Mouse (Mus musculus): ENCODE measurements around the gene Aplp2. TPM values are rescaled to one million over a fixed set of nuclear protein-coding genes. Genes with fewer than 3 reads are reported as not detected.

Aplp2 gene
- polyA plus RNA-seq, 1 experiment from 2014 or later = 412 TPM

GRCm38 (mm10) chr9:31117088-31117487 is 94.5 kb downstream of the Aplp2 start:
- H3K9ac ChIP-seq = no peak overlapping the region
- no peaks in the 10 kb centered on the region for H3K4me1 ChIP-seq (replicated peaks)
- no peaks in the 10 kb centered on the region for H3K27me3 ChIP-seq
- H3K4me3 ChIP-seq = no peak overlapping the region
- no peak overlapping the region for H3K27ac ChIP-seq (replicated peaks)
- no peak for ATAC-seq (ENCODE audit: low FRiP score, low read depth)
- H3K36me3 ChIP-seq = no peaks in the 10 kb centered on the region
- 97% methylated on average over 11 of the region's 11 CpGs for WGBS
- no peak overlapping the region for H3K4me2 ChIP-seq
- H3K9me3 ChIP-seq = no peaks in the 10 kb centered on the region

- no peak overlapping the region for H3K4me3 ChIP-seq
- H3K36me3 ChIP-seq = no peaks in the 10 kb centered on the region
- no peak overlapping the region for H3K9ac ChIP-seq
- H3K9me3 ChIP-seq = no peaks in the 10 kb centered on the region
- ATAC-seq (ENCODE audit: low FRiP score, low read depth) = no peak
- no peak overlapping the region for H3K27ac ChIP-seq (replicated peaks)
- H3K4me2 ChIP-seq = no peak overlapping the region
- H3K4me1 ChIP-seq (replicated peaks) = no peaks in the 10 kb centered on the region
- no peaks in the 10 kb centered on the region for H3K27me3 ChIP-seq
Observed at GRCm38 (mm10) chr9:31115586-31115985, 96.0 kb downstream of the Aplp2 start.

- Histone ChIP-seq H3K9ac (no peak overlapping the region), H3K9me3 (no peaks in the 10 kb centered on the region), H3K27me3 (no peaks in the 10 kb centered on the region), H3K4me2 (no peak overlapping the region), H3K4me3 (no peak overlapping the region), H3K36me3 (no peaks in the 10 kb centered on the region), H3K27ac (replicated peaks) (no peak overlapping the region), H3K4me1 (replicated peaks) (no peaks in the 10 kb centered on the region)
- WGBS = 90% methylated on average over 8 of the region's 8 CpGs
- no peak for ATAC-seq (ENCODE audit: low FRiP score, low read depth)
Observed at GRCm38 (mm10) chr9:31108464-31108863, 103.2 kb downstream of the Aplp2 start.

Other genes starting within 250 kb of the Aplp2 start
- 4.4 and 4.6 TPM in 2 replicates for gene Zbtb44, start 181.2 kb downstream of the Aplp2 start, polyA plus RNA-seq (2015; fragmentation: Nextera tagmentation; extraction: Ambion mirVana)
- gene St14, start 80.0 kb downstream of the Aplp2 start, polyA plus RNA-seq (2015; fragmentation: Nextera tagmentation; extraction: Ambion mirVana) = 0.62 and 0.91 TPM in 2 replicates
- gene Prdm10, start 68.7 kb upstream of the Aplp2 start, polyA plus RNA-seq (2015; fragmentation: Nextera tagmentation; extraction: Ambion mirVana) = 7.7 and 8.6 TPM in 2 replicates
- 25.4 and 29.9 TPM in 2 replicates for gene Nfrkb, start 174.4 kb upstream of the Aplp2 start, polyA plus RNA-seq (2015; fragmentation: Nextera tagmentation; extraction: Ambion mirVana)

Measured in hindbrain, embryonic 15.5 days (tissue).